Mouse (Mus musculus): Measurements from ENCODE around the gene Prkd2.

Gene Prkd2

GRCm38 (mm10) chr7:16900526-16900925 is 57.8 kb downstream of the Prkd2 start:
- DNase-seq = no peak

- no peak for DNase-seq
These were observed 60.8 kb downstream of the Prkd2 start for GRCm38 (mm10) chr7:16903439-16903955.

DNA sequence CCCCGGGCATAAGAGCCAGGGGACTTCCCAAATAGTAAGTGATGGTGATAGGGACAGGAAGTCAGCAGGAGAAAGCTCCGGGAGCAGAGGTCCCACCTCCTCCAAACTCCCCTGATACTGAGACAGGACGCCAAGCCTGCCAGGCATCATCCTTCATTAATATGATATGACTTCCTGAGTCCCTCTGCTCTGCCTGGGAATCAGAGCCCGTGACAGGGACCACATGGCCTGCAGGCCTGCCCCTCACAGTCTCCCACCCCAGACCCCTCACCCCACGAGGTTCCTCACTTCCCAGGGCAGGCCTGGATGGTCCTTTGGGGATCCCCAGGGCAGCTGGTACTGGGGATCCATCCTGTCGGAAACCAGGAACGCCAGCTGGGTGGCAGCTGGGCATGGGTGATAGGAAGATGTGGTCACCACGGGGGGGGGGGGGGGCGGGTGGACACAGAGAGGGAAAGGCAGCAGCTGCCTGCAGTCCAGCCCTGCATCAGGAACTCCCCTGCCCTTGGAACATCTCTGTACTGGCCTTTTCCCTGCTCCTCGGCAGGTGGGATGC is 61.5 kb downstream of the Prkd2 start:
- DNase-seq = no peak

DNA sequence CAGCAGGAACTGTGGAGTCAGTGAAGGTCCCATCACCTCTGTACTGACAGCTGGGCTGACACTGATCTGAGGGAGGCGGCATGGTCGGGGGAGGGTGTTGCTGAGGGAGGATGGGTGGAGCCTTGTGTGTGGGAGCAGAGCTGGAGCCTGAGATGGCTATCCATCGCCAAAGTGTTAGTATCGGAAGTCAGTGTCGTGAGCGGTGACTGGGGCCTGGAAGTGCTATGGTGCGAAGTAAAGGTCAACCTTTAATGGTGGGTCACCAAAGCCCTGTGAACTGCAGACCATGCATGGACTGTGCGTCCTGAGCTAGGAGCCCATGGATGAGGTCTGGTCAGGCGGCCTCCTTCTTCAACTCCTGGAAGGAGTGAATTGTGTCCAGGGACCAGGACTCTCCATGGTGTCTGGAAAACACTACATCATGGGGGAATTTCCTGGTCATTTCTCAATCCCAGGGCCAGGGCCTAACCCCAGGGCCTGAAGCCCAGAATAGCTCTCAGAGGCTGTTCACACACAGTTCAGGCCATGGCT is 62.9 kb downstream of the Prkd2 start:
- no peak for DNase-seq

DNA sequence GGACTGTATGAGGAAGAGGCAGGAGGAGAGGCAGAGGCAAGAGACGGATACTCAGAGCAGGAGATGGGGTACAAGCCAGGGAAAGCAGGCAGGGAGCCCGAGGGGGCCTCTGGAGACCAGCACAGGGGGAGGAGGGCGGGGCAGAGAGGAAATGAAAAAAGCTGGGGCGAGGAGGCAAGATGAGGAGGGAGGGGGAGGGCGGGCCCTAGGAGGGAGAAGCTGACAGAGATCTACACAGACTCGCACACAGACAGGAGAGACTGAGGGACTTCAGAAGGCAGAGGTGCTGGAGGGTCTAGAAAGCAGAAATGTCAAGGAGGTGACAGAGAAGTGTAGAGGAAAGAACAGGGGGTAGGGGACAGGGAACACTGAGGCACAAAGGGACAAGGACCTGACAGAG is 63.6 kb downstream of the Prkd2 start, which contains the start of gene Ptgir:
TSS of gene Ptgir (plus strand) at position 210 of the 400 bp plus-strand sequence.
- peak; percentile 59 for DNase-seq

GRCm38 (mm10) chr7:16906889-16907559 is 64.3 kb downstream of the Prkd2 start:
- DNase-seq = no peak

- DNase-seq = no peak
These were observed 65.1 kb downstream of the Prkd2 start for GRCm38 (mm10) chr7:16907842-16908241.

- no peak for DNase-seq
These were observed 65.7 kb downstream of the Prkd2 start for GRCm38 (mm10) chr7:16908367-16908766.

- no peak for DNase-seq
These were observed 66.2 kb downstream of the Prkd2 start for GRCm38 (mm10) chr7:16908859-16909258.

DNA sequence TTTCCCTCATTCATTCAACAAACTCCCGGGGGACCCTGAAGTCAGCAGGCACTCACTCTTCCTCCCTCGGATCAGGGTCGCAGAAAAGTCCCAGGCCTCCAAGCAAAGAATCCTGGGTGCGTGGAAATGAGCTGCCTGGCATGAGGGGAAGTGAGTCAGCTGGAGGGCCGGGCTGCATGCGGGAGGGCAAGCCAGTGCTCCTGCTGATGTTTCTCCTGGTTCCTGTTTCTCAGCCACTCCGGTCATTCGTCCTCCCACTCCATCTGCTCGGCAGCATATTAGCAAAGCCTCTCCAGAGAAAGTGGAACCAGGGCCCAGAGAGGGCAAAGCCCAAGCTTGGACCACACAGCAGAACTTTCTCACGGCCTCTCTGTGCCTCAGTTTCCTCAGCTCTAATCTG is 67.2 kb downstream of the Prkd2 start:
- DNase-seq = no peak

- no peak for DNase-seq
These were observed 69.2 kb downstream of the Prkd2 start for GRCm38 (mm10) chr7:16911904-16912303.

GRCm38 (mm10) chr7:16912360-16912759 is 69.7 kb downstream of the Prkd2 start:
- no peak for DNase-seq

GRCm38 (mm10) chr7:16913806-16914452 is 71.2 kb downstream of the Prkd2 start:
- DNase-seq = peak; percentile 82

GRCm38 (mm10) chr7:16914453-16915343 is 72.0 kb downstream of the Prkd2 start:
- DNase-seq = no peak

DNA sequence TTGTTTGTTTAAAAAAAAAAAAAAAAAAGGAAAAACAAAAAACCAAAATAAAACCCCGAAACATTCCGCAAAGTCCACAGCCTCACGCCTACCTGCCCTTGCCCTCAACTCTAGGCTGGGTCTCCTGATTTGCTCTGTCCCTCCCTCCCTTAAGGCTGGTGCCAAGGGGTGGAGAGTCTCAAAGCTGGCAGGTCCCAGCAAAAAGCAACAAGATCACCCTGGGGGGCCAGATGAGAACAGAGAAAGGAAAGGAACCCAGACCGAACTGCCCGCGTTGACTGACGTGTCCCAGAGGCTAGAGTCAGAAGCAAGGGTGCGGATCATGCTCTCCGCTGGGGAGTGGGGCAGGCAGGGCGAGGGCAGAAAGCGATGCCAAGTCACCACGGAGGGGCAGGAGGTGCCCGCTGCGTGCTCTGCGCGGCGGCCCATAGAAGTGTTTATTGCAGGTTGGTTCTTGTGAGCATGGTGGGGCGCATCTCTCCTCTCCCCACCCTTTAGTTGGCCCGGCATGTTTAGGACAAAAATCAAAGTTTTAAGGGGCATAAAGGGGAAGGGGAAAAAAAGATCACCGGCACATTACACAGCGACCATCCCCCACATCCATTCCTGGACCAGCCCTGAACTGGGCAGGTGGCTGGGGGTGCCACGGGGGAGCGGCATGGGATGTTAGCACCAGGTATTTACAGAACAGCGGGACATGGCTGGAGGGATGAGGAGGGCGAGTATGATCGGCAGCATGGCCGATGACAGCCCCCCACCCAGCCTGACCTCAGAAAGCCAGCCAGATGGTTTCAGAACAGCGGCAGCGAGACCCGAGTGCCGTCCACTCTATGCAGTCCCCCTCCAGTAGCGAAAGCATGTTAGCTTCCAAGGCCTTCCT is 73.0 kb downstream of the Prkd2 start:
- DNase-seq = no peak

GRCm38 (mm10) chr7:16916342-16917265 is 73.9 kb downstream of the Prkd2 start:
- peak; percentile 57 for DNase-seq

DNA sequence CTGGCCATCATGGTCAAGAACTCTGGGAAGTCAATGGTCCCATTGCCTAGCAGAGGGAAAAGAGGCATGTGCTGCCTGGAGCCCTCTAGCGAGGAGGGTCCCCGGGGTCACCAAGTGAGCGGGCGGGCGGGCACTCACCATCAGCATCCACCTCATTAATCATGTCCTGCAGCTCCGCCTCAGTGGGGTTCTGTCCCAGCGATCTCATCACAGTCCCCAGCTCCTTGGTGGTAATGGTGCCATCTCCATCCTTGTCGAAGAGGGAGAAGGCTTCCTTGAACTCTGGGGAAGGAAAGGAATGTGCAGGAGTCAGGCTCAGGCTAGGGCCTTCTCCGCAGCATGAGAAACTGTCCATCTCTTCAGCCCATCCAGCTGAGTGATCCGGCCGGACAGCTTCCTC is 74.7 kb downstream of the Prkd2 start:
- DNase-seq = no peak

- DNase-seq = no peak
These were observed 75.3 kb downstream of the Prkd2 start for GRCm38 (mm10) chr7:16918014-16918413.

- DNase-seq = no peak
These were observed 76.0 kb downstream of the Prkd2 start for GRCm38 (mm10) chr7:16918670-16919069.

DNA sequence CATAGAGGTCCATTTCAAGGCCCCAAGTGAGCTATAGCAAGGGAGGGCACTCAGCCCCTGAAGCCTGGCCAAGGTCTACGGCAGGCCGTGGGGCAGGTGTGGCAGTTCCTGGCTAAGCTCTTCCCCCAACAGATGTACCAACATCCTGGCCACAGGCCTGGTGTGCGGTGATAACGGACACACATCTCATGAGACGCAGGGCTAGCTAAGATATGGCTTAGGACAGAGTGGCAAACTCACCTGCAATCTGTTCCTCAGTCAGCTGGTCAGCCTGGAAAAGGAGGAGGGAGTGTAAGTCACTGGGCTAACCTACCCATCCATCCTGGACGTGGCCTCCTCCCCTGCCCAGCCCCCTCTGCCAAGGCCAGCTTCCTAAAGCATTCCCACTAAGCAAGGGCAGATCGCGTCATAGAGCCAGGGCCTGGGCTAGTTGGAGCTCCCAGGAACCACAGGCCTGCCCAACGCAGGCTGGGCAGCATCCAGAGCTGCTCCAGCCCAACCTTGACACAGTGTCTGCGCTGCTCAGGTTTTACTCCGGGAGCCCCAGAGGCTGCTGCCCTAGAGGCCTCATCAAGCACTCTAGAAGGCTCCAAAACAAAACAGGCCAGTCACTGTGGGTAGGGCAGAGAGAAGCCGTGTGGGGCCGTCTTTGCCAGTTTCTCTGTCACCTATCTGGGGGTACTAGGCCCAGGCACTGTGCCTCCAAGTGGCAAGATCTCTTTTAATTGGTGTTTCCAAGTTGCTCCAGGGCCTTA is 76.9 kb downstream of the Prkd2 start:
- DNase-seq = no peak

All from kidney, postnatal 14 days (tissue).